Mouse (Mus musculus): ENCODE data around the gene Pdlim1. TPM values are rescaled to one million over a fixed set of nuclear protein-coding genes. Genes with fewer than 3 reads are reported as not detected.

Gene Pdlim1
- total and polyA plus RNA-seq, 2 experiments from 2014 or later: 2.8 to 6.6 TPM

DNA sequence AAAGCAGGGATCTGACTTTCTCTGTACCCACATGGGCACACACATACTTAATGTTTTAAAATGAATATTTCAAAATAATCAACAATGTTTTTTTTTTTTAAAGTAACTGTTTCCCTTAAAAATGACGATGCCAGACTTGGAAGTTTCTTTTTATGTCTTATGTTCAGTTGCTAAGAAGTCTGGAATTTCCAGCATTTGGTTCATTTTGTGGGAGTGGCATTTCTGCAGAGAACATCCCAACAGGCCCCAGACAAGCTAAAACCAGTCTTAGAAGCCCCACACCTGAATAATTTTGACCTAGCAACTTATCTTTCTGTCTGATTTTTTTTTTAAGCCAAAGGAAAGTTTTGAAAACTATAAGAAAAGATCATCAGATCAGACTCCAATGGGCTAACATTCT is 16.1 kb downstream of the Pdlim1 start:
- Histone ChIP-seq H3K4me2 (ENCODE audit: low read depth) (no peak overlapping the region), H3K4me3 (ENCODE audit: low read depth, low read length) (no peak overlapping the region), H3K27me3 (ENCODE audit: insufficient read depth, low read length) (no peaks in the 10 kb centered on the region), H3K9ac (no peak overlapping the region), H3K9me3 (ENCODE audit: low read length) (no peaks in the 10 kb centered on the region), H3K27ac (ENCODE audit: low read depth, low read length) (no peak overlapping the region), H3K36me3 (ENCODE audit: insufficient read depth) (no peaks in the 10 kb centered on the region), H3K4me1 (ENCODE audit: insufficient read depth) (no peaks in the 10 kb centered on the region)
- 66% methylated on average over 1 of the region's 1 CpGs for WGBS
- ATAC-seq (no peak), DNase-seq (no peak)
- no peak for TF ChIP-seq CTCF (IDR thresholded peaks at IDR 0.05; ENCODE audit: low read depth)

DNA sequence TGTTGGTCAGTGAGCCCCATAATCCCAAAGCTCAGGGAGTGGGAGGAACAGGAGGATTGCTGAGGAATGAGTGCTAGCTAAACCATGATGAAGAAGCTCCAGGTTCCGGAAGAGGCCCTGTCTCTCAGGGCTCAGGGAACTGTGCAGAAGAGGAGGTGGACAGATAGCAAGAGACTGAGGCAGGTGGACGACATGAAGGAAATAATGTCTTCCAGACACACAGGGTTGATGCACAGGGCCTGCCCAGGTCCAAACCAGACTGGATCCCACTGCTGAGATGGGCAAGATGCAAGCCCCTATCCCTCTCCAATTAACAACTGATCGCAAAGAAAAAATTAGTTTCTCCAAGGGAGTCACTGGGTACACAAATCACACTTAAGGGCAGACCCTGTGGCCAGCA is 16.9 kb downstream of the Pdlim1 start:
- Histone ChIP-seq H3K27ac (ENCODE audit: low read depth, low read length) (no peak overlapping the region), H3K27me3 (ENCODE audit: insufficient read depth, low read length) (no peaks in the 10 kb centered on the region), H3K36me3 (ENCODE audit: insufficient read depth) (no peaks in the 10 kb centered on the region), H3K4me1 (ENCODE audit: insufficient read depth) (no peaks in the 10 kb centered on the region), H3K9ac (no peak overlapping the region), H3K9me3 (ENCODE audit: low read length) (no peaks in the 10 kb centered on the region), H3K4me3 (ENCODE audit: low read depth, low read length) (no peak overlapping the region), H3K4me2 (ENCODE audit: low read depth) (no peak overlapping the region)
- no peak for DNase-seq
- ATAC-seq: no peak
- 91% methylated on average over 3 of the region's 3 CpGs for WGBS
- no peak for TF ChIP-seq CTCF (IDR thresholded peaks at IDR 0.05; ENCODE audit: low read depth)

- H3K9ac ChIP-seq: no peak overlapping the region
- 71% methylated on average over 13 of the region's 13 CpGs for WGBS
- H3K9me3 ChIP-seq (ENCODE audit: low read length): no peaks in the 10 kb centered on the region
- no peak overlapping the region for H3K4me3 ChIP-seq (ENCODE audit: low read depth, low read length)
- DNase-seq: no peak
- H3K4me1 ChIP-seq (ENCODE audit: insufficient read depth): no peaks in the 10 kb centered on the region
- no peaks in the 10 kb centered on the region for H3K27me3 ChIP-seq (ENCODE audit: insufficient read depth, low read length)
- TF ChIP-seq CTCF (IDR thresholded peaks at IDR 0.05; ENCODE audit: low read depth): no peak
- H3K36me3 ChIP-seq (ENCODE audit: insufficient read depth): no peaks in the 10 kb centered on the region
- ATAC-seq: no peak
- no peak overlapping the region for H3K4me2 ChIP-seq (ENCODE audit: low read depth)
- no peak overlapping the region for H3K27ac ChIP-seq (ENCODE audit: low read depth, low read length)
These were observed 17.9 kb downstream of the Pdlim1 start for GRCm38 (mm10) chr19:40253768-40254167.

DNA sequence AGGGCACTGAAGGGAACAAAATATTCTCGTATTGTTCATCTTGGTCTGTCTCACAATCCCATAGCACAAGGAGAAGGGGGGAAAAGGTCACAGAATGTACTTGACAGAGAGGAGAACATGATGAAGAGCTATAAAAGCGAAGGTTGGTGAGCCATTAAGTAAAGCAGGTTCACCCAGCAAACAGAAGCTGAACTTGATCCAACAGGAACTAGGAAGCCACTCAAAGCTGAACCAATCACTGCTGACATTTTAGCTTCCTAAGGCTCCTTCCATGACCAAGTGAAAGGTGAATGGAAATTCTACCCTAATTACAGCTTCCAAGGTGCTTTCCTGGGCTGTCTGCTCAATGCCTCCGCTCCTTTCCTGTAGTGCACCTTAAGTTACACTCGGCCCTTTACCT is 20.5 kb downstream of the Pdlim1 start:
- H3K4me1 ChIP-seq (ENCODE audit: insufficient read depth): no peaks in the 10 kb centered on the region
- no peaks in the 10 kb centered on the region for H3K9me3 ChIP-seq (ENCODE audit: low read length)
- H3K9ac ChIP-seq: no peak overlapping the region
- no peak for DNase-seq
- no peak overlapping the region for H3K4me2 ChIP-seq (ENCODE audit: low read depth)
- TF ChIP-seq CTCF (IDR thresholded peaks at IDR 0.05; ENCODE audit: low read depth): no peak
- H3K4me3 ChIP-seq (ENCODE audit: low read depth, low read length): no peak overlapping the region
- H3K27ac ChIP-seq (ENCODE audit: low read depth, low read length): no peak overlapping the region
- ATAC-seq: no peak
- H3K27me3 ChIP-seq (ENCODE audit: insufficient read depth, low read length): no peaks in the 10 kb centered on the region
- WGBS: 90% methylated on average over 4 of the region's 4 CpGs
- no peaks in the 10 kb centered on the region for H3K36me3 ChIP-seq (ENCODE audit: insufficient read depth)

DNA sequence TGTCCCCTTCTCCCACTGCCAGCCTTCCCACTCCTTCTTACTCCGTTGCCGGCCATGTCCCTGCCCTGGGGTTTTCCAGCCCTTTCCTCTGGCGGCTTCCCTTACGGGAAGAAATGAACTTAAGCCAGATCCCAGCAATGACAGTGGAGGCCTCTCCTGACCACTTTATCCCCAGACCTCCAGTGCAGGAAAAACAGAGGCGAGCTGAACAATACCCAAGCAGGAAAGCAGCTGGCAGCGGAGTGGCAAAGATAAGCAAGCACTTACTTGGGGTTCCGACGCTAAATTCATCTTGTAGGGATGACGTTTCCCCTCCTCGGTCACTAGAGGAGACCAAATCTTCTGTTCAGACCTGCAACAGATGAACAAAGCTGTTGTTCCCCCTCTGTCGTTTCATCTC is 22.3 kb downstream of the Pdlim1 start:
- H3K4me1 ChIP-seq (ENCODE audit: insufficient read depth): no peaks in the 10 kb centered on the region
- H3K27me3 ChIP-seq (ENCODE audit: insufficient read depth, low read length): no peaks in the 10 kb centered on the region
- H3K36me3 ChIP-seq (ENCODE audit: insufficient read depth): no peaks in the 10 kb centered on the region
- no peaks in the 10 kb centered on the region for H3K9me3 ChIP-seq (ENCODE audit: low read length)
- H3K4me2 ChIP-seq (ENCODE audit: low read depth): no peak overlapping the region
- WGBS: 84% methylated on average over 11 of the region's 11 CpGs
- DNase-seq (no peak), ATAC-seq (no peak)
- no peak overlapping the region for H3K4me3 ChIP-seq (ENCODE audit: low read depth, low read length)
- no peak overlapping the region for H3K27ac ChIP-seq (ENCODE audit: low read depth, low read length)
- H3K9ac ChIP-seq: no peak overlapping the region
- TF ChIP-seq CTCF (IDR thresholded peaks at IDR 0.05; ENCODE audit: low read depth): no peak

GRCm38 (mm10) chr19:40248476-40248875 is 23.2 kb downstream of the Pdlim1 start:
- Histone ChIP-seq H3K4me3 (ENCODE audit: low read depth, low read length) (no peak overlapping the region), H3K36me3 (ENCODE audit: insufficient read depth) (no peaks in the 10 kb centered on the region), H3K27ac (ENCODE audit: low read depth, low read length) (no peak overlapping the region), H3K4me1 (ENCODE audit: insufficient read depth) (no peaks in the 10 kb centered on the region), H3K27me3 (ENCODE audit: insufficient read depth, low read length) (no peaks in the 10 kb centered on the region), H3K4me2 (ENCODE audit: low read depth) (no peak overlapping the region), H3K9me3 (ENCODE audit: low read length) (no peaks in the 10 kb centered on the region), H3K9ac (no peak overlapping the region)
- DNase-seq (no peak), ATAC-seq (no peak)
- TF ChIP-seq CTCF (IDR thresholded peaks at IDR 0.05; ENCODE audit: low read depth): no peak
- 96% methylated on average over 5 of the region's 5 CpGs for WGBS

DNA sequence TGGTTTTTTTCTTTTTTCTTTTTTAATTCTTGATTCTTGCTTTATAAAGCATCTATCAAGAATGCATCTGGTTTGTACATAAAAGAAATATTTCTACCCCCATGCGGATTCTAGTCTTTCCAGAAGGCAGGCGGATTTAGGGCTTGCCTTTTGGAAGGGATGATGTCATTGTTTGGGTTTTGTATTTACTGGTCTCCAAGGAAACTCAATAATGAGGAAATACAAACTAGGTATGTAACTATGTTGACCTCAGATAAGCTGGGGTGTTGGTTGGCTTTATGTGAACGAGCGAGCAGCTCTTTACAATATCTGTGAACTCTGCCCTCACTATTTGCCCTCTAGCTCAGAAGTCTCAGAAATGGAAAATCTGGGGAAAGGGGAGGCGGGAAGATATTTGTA is 24.4 kb downstream of the Pdlim1 start:
- H3K9me3 ChIP-seq (ENCODE audit: low read length): no peaks in the 10 kb centered on the region
- DNase-seq (no peak), ATAC-seq (no peak)
- H3K27me3 ChIP-seq (ENCODE audit: insufficient read depth, low read length): no peaks in the 10 kb centered on the region
- TF ChIP-seq CTCF (IDR thresholded peaks at IDR 0.05; ENCODE audit: low read depth): no peak
- H3K36me3 ChIP-seq (ENCODE audit: insufficient read depth): no peaks in the 10 kb centered on the region
- H3K4me1 ChIP-seq (ENCODE audit: insufficient read depth): no peaks in the 10 kb centered on the region
- no peak overlapping the region for H3K27ac ChIP-seq (ENCODE audit: low read depth, low read length)
- no peak overlapping the region for H3K4me2 ChIP-seq (ENCODE audit: low read depth)
- H3K9ac ChIP-seq: no peak overlapping the region
- H3K4me3 ChIP-seq (ENCODE audit: low read depth, low read length): no peak overlapping the region
- 23% methylated on average over 5 of the region's 5 CpGs for WGBS

Data from forebrain, postnatal 0 days (tissue).